Comparison of ENCODE assay signal across 22 mouse cellular contexts in genomic region chr4:107006807-107007206, GRCm38 (mm10). TPM values are rescaled to one million over a fixed set of nuclear protein-coding genes. Genes with fewer than 3 reads are reported as not detected.
DNase-seq lines count a peak whose midpoint lies in the region; ATAC-seq and TF ChIP-seq lines count a peak whose summit lies in the region.
"Had no signal": no experiment of that assay in that cellular context is flagged by ENCODE, and none has a peak within 500 bp of the region (broad histone marks: within the 10 kb centered on the region; RNA-seq: fewer than 3 reads in every experiment).

No protein-coding gene starts in this region.

- peak overlapping the region; percentile 43 for H3K4me2 ChIP-seq in liver, embryonic 11.5 days
- 0 out of 2 replicates have a peak overlapping the region, but pooled peaks have one; percentile 20 for H3K4me2 ChIP-seq in liver, postnatal 0 days (ENCODE audit: low read depth, low read length)
- H3K4me2 ChIP-seq: heart, embryonic 15.5 days; hindbrain, embryonic 15.5 days; lung, embryonic 15.5 days had no signal

- H3K4me3 ChIP-seq in gastrocnemius, adult 2 months, result no peak overlapping the region
- no peak overlapping the region; the same call in 1 of the 2 replicates for H3K4me3 ChIP-seq in liver, embryonic 11.5 days (ENCODE audit: low read depth, low read length)
- no peak overlapping the region for H3K4me3 ChIP-seq in liver, postnatal 0 days (ENCODE audit: low read depth, low read length)
- H3K4me3 ChIP-seq: heart, adult 2 months; heart, embryonic 15.5 days; hindbrain, embryonic 15.5 days; left cerebral cortex, adult 2 months; lung, embryonic 15.5 days had no signal

- no peak for TF ChIP-seq CTCF in gastrocnemius, adult 2 months (IDR thresholded peaks at IDR 0.05)
- TF ChIP-seq CTCF in liver, postnatal 0 days (IDR thresholded peaks at IDR 0.05; ENCODE audit: low read depth), result no peak

- H3K4me1 ChIP-seq in liver, embryonic 11.5 days (replicated peaks; ENCODE audit: control insufficient read depth, insufficient read depth, low read length), result peaks cover 63% of the 10 kb centered on the region
- peaks cover 35% of the 10 kb centered on the region for H3K4me1 ChIP-seq in liver, postnatal 0 days (ENCODE audit: insufficient read depth)

- intact Hi-C loops in gastrocnemius, adult 2 months (cut with DNase I), result no loop called here
- intact Hi-C loops in gastrocnemius, postnatal 36 days (cut with DNase I), result no loop called here

- H3K27me3 ChIP-seq in liver, embryonic 11.5 days (replicated peaks; ENCODE audit: control insufficient read depth, insufficient read depth, low read length), result no peaks in the 10 kb centered on the region
- no peaks in the 10 kb centered on the region for H3K27me3 ChIP-seq in liver, postnatal 0 days (ENCODE audit: insufficient read depth, low read length)
- H3K27me3 ChIP-seq: heart, embryonic 15.5 days; hindbrain, embryonic 15.5 days; lung, embryonic 15.5 days; Patski had no signal

- peaks cover 2% of the 10 kb centered on the region; the same call in 1 of the 2 replicates for H3K36me3 ChIP-seq in liver, embryonic 11.5 days (ENCODE audit: control insufficient read depth, insufficient read depth, low read length)
- 0 out of 2 replicates have a peak, but pooled peaks cover 3% of the 10 kb centered on the region for H3K36me3 ChIP-seq in liver, postnatal 0 days (replicated peaks; ENCODE audit: insufficient read depth, low read length)
- H3K36me3 ChIP-seq: heart, embryonic 15.5 days; hindbrain, embryonic 15.5 days had no signal

- H3K9ac ChIP-seq in liver, embryonic 11.5 days (ENCODE audit: low read depth, low read length), result peak overlapping the region; percentile 26; the same call in 1 of the 2 replicates
- no peak overlapping the region for H3K9ac ChIP-seq in liver, postnatal 0 days (replicated peaks)
- H3K9ac ChIP-seq: heart, embryonic 15.5 days; hindbrain, embryonic 15.5 days; lung, embryonic 15.5 days had no signal

- no peak for TF ChIP-seq EP300 in liver, postnatal 0 days (IDR thresholded peaks at IDR 0.05; ENCODE audit: low read depth)

- no peaks in the 10 kb centered on the region for H3K9me3 ChIP-seq in liver, embryonic 11.5 days (ENCODE audit: control insufficient read depth, low read length)
- no peaks in the 10 kb centered on the region for H3K9me3 ChIP-seq in liver, postnatal 0 days (ENCODE audit: low read length)
- H3K9me3 ChIP-seq: heart, embryonic 15.5 days; hindbrain, embryonic 15.5 days; lung, embryonic 15.5 days had no signal

- WGBS in liver, embryonic 11.5 days, result 75% methylated on average over 6 of the region's 6 CpGs
- 73% methylated on average over 6 of the region's 6 CpGs for WGBS in liver, postnatal 0 days (ENCODE audit: insufficient replicate concordance)

- H3K27ac ChIP-seq in gastrocnemius, adult 2 months, result peak overlapping the region; percentile 24; the same call in 1 of the 2 replicates
- H3K27ac ChIP-seq in liver, embryonic 11.5 days (ENCODE audit: low read depth, low read length), result peak overlapping the region; percentile 75
- H3K27ac ChIP-seq in liver, postnatal 0 days (ENCODE audit: low read depth), result no peak overlapping the region
- H3K27ac ChIP-seq: heart, adult 2 months; heart, embryonic 15.5 days; hindbrain, embryonic 15.5 days; kidney, postnatal 0 days; left cerebral cortex, adult 2 months; lung, embryonic 15.5 days had no signal

- ATAC-seq in liver, embryonic 11.5 days (replicated peaks; ENCODE audit: low FRiP score), result peak; percentile 67
- ATAC-seq in liver, postnatal 0 days, result no peak
- ATAC-seq in activated CD4-positive, CD25-positive, alpha-beta regulatory T cell, adult 4 months, result no peak
- ATAC-seq: CD4-positive, CD25-positive, alpha-beta regulatory T cell, adult 4 months; forebrain, embryonic 14.5 days; Patski had no signal

- no peak for DNase-seq in gastrocnemius, adult 2 months
- DNase-seq in gastrocnemius, postnatal 36 days, result no peak
- peak; percentile 38 for DNase-seq in c-Kit-positive CD71-positive TER-119-positive erythroid progenitor cells, embryonic 14.5 days (ENCODE audit: low spot score)
- DNase-seq in liver, embryonic 11.5 days (ENCODE audit: low spot score), result no peak
- DNase-seq in liver, postnatal 0 days, result no peak
- DNase-seq in lung, postnatal 14 days, result no peak
- DNase-seq: adrenal gland, adult 2 months; gastrocnemius, postnatal 14 days; heart, adult 2 months; heart, postnatal 36 days; lung, postnatal 4 days; midbrain, embryonic 14.5 days; thymus, adult 2 months had no signal

RNA-seq across cellular contexts. Expression of gene Mrpl37, which starts 59.9 kb away (rescaled TPM):
- 10 to 100 TPM; 80.8 to 97.5 TPM for total RNA-seq in gastrocnemius, adult 2 months (2021)
- 10 to 100 TPM; 89.9 to 90.5 TPM for total RNA-seq in gastrocnemius, postnatal 36 days (2021)
- 122 and 128 TPM in 2 replicates for polyA plus RNA-seq in liver, embryonic 11.5 days (2014; fragmentation: Nextera tagmentation; extraction: Ambion mirVana)
- polyA plus RNA-seq in liver, postnatal 0 days (2015; fragmentation: Nextera tagmentation; extraction: Ambion mirVana), result 36.2 and 38.6 TPM in 2 replicates
- 10 to 100 TPM; 36.0 to 43.2 TPM for polyA plus RNA-seq in activated CD4-positive, CD25-positive, alpha-beta regulatory T cell, adult 4 months (2017; shearing (Covaris generic))

RNA-seq across cellular contexts. Expression of gene Cyb5rl, which starts 60.0 kb away (rescaled TPM):
- 10 to 100 TPM; 16.3 to 20.1 TPM for total RNA-seq in gastrocnemius, adult 2 months (2021)
- 10 to 100 TPM; 15.3 to 17.7 TPM for total RNA-seq in gastrocnemius, postnatal 36 days (2021)
- polyA plus RNA-seq in liver, embryonic 11.5 days (2014; fragmentation: Nextera tagmentation; extraction: Ambion mirVana), result 5.7 and 5.9 TPM in 2 replicates
- 2.8 and 3.1 TPM in 2 replicates for polyA plus RNA-seq in liver, postnatal 0 days (2015; fragmentation: Nextera tagmentation; extraction: Ambion mirVana)
- polyA plus RNA-seq in activated CD4-positive, CD25-positive, alpha-beta regulatory T cell, adult 4 months (2017; shearing (Covaris generic)), result 1 to 10 TPM; 6.1 to 8.5 TPM
